Mouse (Mus musculus) right cerebral cortex, postnatal 36 days (tissue): Measurements from ENCODE around the gene Ugdh.
"Not testable (repeated sequence)": the region's sequence is repeated elsewhere in the genome, so short reads cannot be mapped to it uniquely, and the experiment has no call there.

Experiments
- DNase-seq, 2 experiments: peaks; one replicate each; pipeline ENCODE4 v3.0.0; 2022; ENCODE audit warnings: low spot score in 2 of 2, mixed read lengths in 1 of 2

The Ugdh gene

DNA sequence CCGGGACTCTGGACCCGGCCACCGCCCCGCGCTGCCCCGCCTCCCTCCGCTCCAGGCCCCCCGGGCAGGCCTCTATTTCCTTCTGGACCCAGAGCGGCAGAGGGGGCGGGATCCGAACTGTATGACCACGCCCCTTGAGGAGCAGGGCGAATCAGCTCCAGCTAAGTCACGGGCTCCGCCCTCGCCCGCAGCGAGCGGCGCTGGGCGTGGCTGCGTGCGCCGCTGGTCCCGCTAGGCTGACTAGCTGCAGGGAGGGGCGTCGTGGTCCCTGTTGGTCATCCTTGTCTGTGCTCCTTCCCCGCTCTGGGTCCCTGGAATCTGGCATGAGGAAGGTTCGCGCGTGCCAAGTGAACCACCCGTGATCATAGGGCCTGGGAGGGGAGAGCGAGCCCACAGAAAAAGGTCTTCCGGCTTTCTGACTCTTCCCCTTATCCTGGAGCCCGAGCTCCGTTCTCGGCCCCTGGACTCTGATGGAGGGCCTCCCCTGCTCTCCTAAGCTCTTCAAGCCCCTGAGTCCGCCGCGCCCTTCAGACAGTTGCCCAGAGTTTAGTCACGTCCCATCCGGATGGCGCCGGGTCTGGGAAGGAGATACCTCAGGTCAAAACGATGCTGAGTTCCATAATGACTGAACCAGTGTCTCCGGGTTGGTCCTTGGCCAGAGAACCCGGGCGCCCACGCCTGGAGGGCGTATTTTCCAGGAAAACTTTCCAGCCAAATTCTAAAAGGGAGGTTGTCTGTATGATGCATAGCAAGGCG is at the start of gene Ugdh:
Gene Ugdh (minus strand): TSS at position 144 of the 756 bp plus-strand sequence.
- DNase-seq, result peak; percentile 94 to 97

DNA sequence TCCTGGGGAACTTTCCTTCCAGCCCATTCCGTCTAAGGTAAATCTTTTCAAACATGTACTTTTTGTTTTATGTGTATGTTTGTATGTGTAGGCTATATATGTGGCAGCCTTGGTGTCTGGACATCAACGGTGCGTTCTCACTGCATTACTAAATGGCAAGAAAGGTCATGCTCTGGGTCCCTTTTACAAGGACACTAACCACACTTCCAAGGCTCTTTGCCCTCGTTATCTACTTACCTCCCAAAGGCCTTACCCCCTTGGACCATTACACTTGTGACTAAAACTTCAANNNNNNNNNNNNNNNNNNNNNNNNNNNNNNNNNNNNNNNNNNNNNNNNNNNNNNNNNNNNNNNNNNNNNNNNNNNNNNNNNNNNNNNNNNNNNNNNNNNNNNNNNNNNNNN is 47.2 kb upstream of the Ugdh start:
- no peak for DNase-seq

DNA sequence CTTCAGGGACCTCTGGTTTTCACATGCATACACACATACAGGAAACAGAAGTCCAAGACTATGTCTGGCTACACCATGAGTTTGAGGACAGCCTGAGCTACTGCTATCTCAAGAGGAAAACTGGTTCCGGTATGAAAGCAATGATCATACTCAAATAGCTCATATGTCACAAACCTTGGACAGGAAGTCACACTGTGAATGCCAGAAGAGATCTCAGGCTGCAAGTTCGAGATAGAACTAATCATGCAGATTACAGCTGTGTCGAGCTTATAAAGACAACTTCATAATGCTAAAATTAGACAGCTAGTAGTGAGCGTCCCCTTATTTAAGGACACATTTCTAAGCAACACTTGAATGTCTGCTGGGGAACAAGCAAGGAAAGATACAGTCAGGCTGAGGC is 44.8 kb upstream of the Ugdh start:
- DNase-seq, result no peak

DNA sequence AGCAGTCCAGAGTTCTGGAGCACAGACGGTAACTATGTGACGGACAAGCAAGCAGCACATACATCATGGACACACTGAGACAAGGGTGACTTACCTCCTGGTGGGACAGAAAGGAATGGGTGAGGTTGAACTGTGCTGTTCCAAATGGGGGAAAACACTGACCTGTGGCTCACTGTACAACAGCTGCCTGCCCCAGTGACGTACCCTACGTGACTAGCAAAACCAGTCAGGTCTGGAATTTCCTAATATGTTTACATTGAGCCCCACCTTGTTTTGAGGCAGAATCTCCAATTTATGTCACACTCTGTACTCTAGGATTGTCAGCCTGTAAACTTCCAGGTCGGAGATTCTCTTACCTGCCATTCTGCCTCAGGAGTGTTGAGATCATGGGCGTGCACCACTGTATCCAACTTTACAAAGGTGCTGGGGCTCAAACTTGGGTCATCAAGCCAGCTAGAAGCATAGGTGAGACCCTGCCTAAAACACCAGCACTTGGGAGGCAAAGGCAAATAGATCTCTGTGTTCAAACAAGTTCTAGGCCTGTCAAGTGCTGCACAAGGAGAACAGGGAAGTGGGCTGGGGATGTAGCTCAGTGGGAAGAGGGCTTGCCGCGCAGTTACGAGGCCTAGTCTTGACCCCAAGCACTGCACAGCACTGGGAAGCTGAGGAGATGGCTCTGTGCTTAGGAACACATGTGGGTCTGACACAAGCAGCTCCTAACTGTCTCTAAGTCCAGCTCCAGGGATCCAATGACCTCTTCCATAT is 44.1 kb upstream of the Ugdh start:
- no peak for DNase-seq

DNA sequence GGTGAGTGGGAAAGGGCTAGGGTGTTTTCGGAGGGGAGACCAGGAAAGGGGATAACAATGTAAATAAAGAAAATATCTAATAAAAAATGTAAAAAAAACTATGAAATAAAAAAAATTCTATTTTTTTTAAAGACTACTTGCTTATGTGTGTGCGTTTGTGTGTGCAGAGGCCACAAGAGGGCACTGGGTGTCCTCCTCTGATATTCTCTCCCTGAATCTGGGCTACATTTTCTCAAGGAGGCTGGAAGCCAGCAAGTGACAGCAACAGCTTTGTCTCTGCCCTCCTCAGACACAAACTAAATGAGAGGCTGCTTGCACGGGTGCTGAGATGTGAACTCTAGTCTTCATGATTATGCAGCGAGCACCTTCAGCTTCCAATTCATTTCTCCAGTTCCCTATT is 42.5 kb upstream of the Ugdh start:
- no peak for DNase-seq

DNA sequence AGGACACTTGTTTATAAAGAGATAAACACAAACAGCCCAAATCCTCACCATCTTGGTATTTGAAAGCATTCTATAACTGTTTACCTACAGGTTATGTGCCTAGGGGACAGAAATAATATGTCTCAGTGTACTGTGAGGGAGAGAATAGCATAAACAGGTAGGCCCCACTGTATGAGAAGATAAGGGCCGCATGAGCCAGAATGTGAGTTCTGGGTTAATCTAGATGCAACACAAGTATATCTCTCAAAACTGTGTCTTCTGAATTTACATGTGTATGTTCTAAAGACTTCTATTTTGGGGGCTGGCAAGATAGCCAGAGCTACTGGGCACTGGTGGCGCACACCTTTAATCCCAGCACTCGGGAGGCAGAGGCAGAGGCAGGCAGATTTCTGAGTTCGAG is 41.0 kb upstream of the Ugdh start:
- DNase-seq, result not testable (repeated sequence)

DNA sequence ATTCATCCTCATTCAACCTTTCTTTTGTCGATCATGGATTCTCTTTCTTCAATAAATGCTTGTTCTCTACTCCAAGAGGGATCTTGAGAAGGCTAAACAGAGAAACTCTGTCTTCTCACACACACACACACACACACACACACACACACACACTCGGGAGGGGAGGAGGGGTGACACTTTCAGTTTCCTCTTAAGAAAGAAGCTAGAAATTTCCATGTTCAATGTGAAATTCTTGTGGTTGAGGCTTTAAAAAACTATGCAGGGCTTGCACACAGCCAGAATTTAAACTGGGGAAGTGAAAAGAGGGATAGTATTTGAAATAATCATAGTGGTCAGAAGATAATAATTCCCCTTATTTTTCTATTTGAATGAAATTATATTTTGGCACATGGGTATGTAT is 40.1 kb upstream of the Ugdh start:
- no peak for DNase-seq

DNA sequence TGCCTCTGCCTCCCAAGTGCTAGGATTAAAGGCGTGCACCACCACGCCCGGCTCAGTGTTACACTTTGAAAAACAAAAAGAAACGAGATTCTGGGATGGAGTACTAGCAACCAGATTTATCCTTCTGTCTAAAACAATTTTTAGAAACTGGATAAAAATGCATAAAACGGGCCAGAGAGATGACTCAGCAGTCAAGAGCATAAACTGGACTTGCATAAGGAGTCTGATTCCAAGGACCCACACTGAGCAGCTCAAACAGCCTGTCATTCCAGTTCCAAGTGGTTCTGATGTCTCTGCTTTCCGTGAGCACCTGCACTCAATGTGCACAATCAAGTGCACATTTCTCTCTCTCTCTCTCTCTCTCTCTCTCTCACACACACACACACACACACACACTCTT is 34.0 kb upstream of the Ugdh start:
- peak in 1 of 2 experiments; percentile 38 for DNase-seq

DNA sequence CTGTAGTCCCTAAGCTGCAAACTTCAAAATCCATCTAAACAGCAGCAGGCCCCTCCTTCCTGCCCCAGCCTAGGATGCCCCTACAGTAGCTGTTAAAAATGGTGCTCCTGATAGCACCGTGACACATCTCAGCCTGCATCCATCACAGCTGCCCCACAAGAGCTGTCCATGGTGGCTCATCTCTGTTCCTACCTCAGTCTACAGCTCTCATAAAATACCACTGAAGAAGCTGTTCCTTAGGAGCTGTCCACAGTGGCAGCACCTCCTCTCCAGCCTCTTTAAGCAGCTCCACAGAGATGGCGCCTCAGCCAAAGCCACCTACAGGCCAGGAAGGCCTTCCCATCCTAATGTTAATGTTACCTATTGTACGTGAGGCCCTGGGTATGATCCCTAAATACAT is 31.2 kb upstream of the Ugdh start:
- DNase-seq, result no peak

DNA sequence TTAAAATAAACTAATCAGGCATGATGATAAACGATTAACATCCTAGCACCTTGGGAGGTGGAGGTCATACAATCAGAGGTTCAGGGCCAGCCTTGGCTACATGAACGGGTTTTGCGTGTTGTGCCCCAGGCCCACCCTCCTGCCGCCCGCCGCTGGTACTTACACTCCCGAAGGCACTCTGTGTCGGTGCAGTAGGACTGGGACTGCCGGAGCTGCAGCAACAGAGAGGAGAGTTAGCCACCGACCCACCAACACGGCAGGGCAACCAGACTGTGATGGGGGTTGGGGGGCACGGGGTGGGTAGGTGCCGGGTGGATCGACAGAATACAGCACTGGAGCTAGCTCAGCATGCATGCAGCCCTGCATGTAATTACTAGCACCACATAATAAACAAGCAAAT is 24.6 kb upstream of the Ugdh start:
- no peak for DNase-seq

DNA sequence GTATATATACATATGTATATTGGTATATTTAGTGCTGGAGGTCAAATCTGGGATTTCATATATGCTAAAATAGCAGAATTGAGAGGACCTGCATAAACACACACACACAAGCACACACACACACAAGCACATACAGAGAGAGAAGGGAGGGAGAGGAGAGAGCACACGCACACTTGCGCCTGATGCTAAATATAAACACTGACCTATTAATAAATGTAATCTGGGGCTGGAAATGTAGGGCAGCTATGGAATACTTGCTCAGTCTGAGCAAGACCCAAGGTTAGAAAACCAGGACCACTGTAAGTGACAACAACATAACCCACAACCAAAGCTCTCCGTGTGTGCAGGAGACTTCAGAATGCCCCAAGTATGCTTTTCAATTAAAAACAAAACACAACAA is 23.7 kb upstream of the Ugdh start:
- DNase-seq, result no peak

DNA sequence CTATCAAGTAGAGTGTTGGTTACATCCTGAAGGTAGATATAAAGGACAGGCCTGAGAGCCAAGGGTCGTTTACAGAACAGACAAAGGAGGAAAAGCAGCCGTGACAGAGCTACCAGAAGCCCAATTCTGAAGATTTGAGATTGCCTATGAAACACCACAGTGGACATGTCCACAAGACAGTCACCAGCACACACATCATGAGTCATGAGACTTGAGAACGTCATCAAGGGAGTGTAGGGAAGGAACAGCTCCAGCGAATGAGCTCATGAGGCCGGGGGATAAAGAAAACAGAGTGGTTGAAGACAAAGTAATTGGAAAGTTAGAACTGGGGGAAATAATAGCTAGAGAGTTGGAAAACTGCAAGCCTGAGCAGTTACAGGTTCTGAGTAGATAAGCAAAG is 22.1 kb upstream of the Ugdh start:
- no peak for DNase-seq

DNA sequence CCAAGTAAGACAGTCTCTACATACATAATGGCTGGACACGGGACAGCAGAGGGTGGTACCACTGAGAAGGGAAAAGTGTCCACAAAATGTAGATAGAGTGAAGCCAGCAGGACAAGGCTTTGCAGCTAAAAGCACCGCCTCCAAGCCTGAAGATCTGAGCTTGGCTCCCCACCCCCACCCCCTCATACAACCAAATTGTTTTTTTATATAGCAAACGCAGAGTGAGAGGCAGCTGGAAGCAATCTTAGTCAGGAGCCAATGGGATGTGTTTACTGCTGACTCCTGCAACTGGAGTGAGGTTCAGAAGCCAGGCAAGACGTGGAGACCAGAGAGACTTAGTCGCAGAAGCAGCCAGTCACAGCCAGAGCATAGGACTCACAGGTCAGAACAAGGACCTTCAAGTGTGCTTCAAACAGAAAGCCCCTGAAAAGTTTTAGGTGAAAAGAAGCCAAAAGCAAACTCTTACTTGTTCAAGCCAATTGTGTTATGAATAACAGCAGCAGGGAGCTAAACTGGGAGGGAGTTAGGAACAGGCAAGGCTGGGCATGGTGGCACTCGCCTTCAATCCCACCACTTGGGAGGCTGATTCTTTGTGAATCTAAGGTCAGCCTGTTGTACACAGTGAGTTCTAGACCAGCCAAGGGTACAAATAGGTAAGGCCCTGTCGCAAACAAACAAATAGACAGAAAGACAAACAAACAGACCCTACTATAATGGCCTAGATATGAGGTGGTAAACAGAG is 21.5 kb upstream of the Ugdh start:
- DNase-seq, result no peak

DNA sequence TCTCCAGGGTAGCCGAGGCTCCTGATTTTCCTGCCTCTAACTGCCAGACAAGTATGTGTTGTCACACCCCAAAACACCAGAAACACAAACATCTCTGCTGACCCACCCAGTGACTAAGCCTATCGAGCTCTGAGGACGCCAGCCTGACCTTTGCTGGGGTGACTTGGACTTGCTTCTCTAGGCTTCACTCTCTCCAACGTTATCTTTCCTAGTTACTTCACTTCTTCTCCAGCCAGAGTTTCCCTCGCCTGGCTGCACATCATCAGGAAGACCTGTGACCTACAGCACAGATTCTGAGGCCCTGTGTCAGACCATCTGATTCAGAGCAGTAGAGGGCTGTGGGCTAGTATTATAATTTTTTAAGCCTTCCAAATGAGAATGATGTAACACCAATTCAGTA is 19.0 kb upstream of the Ugdh start:
- DNase-seq, result no peak

DNA sequence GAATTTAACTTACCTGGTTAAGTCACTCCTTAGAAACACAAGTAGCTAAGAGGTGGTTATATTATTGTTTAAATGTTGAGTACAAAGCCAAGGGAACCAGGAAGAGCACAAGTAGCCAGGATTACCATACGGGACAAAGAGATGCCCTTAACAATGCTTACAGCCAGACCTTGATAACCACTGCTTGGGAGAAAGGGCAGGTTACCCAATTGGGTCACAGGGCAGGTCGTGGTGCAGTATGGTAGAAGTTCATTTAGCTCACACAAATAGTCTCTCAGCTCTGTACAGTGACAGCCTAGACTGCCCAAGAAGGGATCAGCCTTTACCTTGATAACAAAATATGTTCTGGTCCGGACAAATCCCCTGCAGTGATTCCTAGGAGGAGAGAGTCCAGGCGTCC is 13.2 kb upstream of the Ugdh start:
- no peak for DNase-seq

DNA sequence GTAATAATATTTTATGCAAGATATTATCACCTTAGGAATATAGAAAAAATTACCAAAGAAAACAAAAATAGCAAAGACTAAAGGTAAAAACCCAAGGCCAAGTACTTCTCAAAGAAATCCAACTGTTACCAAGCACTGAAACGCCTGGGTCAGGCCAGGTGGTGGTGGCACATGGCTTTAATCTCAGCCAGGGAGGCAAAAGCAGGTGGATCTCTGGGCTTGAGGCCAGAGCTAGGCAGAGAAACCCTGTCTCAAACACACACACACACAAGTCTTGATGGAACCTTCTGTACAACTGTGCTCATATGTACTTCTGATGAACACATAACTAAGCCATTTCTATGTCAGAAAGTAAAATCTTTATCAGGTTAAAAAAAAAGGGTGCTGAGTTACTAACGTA is 12.1 kb upstream of the Ugdh start:
- DNase-seq, result no peak

DNA sequence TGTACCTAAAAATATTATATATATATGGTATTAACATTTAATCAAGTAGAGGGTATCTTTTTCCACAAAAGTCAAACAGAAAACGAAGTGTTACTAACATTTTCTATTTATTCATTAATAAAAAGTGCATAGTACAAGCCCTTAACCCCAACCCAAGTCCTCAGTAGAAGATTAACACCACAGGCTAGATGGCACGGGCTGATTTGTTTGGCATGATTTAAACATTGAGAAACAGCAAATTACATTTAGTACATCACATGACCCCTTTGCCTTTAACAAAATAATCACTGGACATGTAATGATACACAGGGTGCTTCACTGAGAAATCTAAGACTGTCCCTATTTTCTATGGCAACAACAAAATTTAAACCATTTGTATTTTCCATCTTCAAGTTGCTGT is 11.0 kb upstream of the Ugdh start:
- DNase-seq, result no peak

DNA sequence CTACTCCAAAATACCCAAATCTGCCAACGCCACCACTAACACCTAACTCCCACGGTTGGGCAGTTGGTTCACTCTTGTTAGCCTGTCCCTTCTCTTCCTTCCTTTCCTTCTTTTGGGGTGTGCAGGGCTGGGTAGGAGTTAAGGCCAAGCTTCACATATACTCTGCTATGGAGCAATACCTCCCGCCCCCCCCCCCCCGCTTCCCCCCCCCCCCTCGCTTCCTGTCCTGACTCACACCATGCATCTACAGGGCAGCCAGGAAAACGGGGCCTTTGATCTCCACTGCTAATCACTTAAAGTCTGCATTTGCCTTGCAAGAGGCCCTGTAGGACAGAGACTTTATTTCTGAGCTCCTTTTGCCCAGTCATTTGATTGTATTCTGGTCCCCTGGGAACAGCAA is 9.2 kb upstream of the Ugdh start:
- DNase-seq, result no peak

DNA sequence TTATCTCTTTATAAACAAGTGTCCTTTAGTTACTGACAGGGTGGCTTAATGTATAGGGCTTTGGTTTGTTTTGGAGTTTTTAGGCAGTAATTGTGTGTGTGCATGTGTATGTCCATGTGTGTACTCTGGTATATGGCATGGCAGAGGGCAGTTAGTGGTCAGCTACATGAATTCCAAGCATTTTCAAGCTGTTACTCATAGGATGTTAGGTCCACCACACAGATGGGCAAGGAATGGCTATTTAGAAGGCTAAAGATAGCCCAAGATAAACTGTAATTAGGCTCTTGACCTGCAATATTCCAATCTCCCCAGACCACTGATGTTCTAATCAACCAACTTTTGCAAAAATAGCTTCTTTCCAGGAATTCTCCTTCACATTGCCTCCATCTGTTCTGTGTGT is 2.3 kb upstream of the Ugdh start:
- DNase-seq, result no peak

DNA sequence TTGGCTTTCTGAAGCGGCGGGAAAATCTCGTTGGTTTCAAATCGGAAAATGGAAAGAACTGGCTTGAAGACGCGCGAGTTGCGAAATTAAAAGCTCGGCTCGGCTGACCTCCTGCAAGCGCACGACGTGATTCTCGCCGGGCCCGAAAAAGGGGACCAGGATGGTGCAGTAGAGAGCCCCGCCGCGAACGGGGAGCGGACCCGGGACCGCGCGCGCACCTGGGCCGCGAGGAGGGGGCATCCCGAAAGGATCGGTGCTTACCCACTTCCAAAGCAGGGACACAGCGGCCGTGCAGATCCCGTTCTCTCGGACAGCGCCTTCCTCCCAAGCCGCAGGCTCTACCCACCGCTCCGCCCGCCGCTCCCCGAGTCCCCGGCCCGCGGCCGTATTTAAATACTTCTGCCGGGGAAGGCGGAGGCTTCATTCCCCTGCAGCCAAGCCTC is 365 bp downstream of the Ugdh start:
- peak in 1 of 2 experiments; percentile 9 for DNase-seq

DNA sequence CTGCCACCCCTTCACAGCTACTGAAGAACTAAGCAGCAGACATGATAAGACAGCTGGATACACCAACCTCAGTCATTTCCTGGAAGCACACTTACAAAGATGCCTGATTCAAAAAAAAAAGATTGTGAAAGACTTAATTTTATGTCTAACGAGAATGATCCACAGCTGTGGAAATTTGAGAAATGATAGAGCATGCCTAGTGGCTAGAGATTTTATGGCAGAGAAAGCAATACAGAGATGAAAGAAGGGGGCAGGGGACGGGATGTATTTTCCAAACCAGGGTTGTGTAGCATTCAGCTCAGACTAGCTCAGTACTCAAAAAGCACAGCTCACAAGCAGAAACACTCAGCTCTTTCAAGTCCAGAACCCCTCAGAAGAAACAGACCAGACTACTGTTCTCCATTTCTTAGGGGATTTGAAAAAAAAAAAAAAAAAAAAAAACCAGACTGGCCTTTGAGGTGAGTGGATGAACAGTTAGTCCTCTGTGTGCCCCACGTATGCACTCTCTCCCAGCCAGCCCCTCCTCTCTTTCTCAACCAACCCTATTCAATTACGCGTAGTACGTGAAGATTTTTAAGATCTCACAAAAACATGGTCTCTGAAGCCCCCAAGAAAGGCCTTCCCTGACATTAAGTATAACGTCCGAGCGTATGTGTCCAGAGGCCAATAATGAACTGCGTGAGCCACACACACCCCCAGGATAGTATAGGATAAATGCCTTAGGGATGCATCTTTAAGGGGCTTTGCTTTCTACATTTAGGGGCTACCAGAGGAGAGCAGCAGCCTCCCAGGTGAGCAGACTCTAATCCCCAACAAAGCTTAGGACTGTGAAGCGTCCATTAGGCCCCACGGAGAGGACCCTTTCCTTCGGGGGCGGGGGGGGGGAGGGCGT is 1.0 kb downstream of the Ugdh start:
- DNase-seq, result peak in 1 of 2 experiments; percentile 16

DNA sequence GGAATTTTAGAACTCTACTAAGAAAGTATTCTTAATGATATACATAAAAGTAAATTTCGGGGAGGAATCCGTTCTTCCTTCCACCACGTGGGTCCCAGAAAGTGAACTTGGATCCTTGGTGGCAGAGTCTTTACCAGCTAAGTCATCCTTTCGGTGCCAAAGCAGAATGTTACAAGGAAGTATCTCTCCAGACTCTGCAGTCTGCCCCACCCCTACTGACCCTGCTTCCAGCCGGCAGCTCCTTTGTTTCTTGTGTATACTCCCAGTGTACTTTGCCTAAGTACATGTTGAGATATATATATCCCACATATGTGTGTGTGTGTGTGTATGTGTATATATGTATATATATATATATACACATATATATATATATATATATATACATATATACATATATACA is 6.3 kb downstream of the Ugdh start:
- no peak for DNase-seq
